Mouse (Mus musculus) liver, adult 2 months (tissue): ENCODE data around the gene Itk. TPM values are rescaled to one million over a fixed set of nuclear protein-coding genes. Genes with fewer than 3 reads are reported as not detected.

Source experiments
- DNase-seq: peaks from one replicate; pipeline ENCODE4 v3.0.0-alpha.2; 2011; ENCODE audit warnings: low read depth, low spot score; ENCODE audit errors: extremely low read depth
- H3K27ac ChIP-seq: fragments of 200-500 bp; replicated peaks from 2 replicates; pipeline ENCODE4 v1.5.1; 2012; ENCODE audit warnings: low read depth, mild to moderate bottlenecking, control low read depth, inconsistent platforms, low read length; ENCODE audit not compliant: insufficient read depth
- H3K27me3 ChIP-seq: fragments of 200-500 bp; 2 replicates; pipeline ENCODE4 v1.6.1; 2012; ENCODE audit warnings: mild to moderate bottlenecking, moderate library complexity, low read length, inconsistent platforms; ENCODE audit not compliant: control insufficient read depth, insufficient read depth
- H3K36me3 ChIP-seq: fragments of 200-500 bp; 2 replicates; pipeline ENCODE4 v1.6.1; 2012; ENCODE audit warnings: low read length, inconsistent platforms; ENCODE audit not compliant: control insufficient read depth, insufficient read depth
- H3K4me1 ChIP-seq: fragments of 200-500 bp; 2 replicates; pipeline ENCODE4 v1.6.1; 2011; ENCODE audit warnings: low read length; ENCODE audit not compliant: control insufficient read depth, insufficient read depth
- H3K4me3 ChIP-seq: fragments of 200-500 bp; 2 replicates; pipeline ENCODE4 v1.5.1; 2011; ENCODE audit warnings: low read depth, mild to moderate bottlenecking, control low read depth, low read length, moderate library complexity; ENCODE audit not compliant: insufficient read depth
- H3K79me2 ChIP-seq: fragments of 200-500 bp; 2 replicates; pipeline ENCODE4 v1.6.1; 2012; ENCODE audit warnings: inconsistent platforms, mild to moderate bottlenecking, low read length, moderate library complexity; ENCODE audit not compliant: control insufficient read depth, insufficient read depth
- H3K9ac ChIP-seq: fragments of 200-500 bp; 2 replicates; pipeline ENCODE4 v1.6.1; 2012; ENCODE audit warnings: low read depth, mild to moderate bottlenecking, control low read depth, inconsistent platforms, low read length
- CTCF ChIP-seq: fragments of 200-500 bp; IDR thresholded peaks from 2 replicates; pipeline ENCODE4 v1.5.1; 2011; ENCODE audit warnings: low read depth, low read length, control low read depth
- POLR2A ChIP-seq: fragments of 200-500 bp; IDR thresholded peaks from 2 replicates; pipeline ENCODE4 v1.6.1; 2011; ENCODE audit warnings: low read length, control low read depth; ENCODE audit not compliant: insufficient read depth; ENCODE audit errors: extremely low read depth
- WGBS: fragments of 180-500 bp; shearing (Covaris S2); methylation state at CpG from one replicate; pipeline ENCODE4 v1.1.7; 2018; 5-methylcytosine and 5-hydroxymethylcytosine counted together
- polyA plus RNA-seq: library from polyadenylated mRNA; depleted of rRNA; stranded (reverse); fragments of >200 nt; gene quantifications from 2 replicates; pipeline ENCODE4 v1.2.3, GENCODE M21; 2012
- total RNA-seq: library from RNA; depleted of rRNA; stranded (reverse); fragments of >200 nt; gene quantifications from 2 replicates; pipeline ENCODE4 v1.2.3, GENCODE M21; 2014

Gene Itk
- total and polyA plus RNA-seq, 2 experiments: 0.22 to 0.46 TPM

- Histone ChIP-seq H3K27me3 (no peaks in the 10 kb centered on the region; the same call in 1 of the 2 replicates), H3K4me3 (no peak overlapping the region), H3K27ac (no peak overlapping the region), H3K36me3 (no peaks in the 10 kb centered on the region), H3K4me1 (no peaks in the 10 kb centered on the region), H3K9ac (no peak overlapping the region), H3K79me2 (no peaks in the 10 kb centered on the region)
- DNase-seq: no peak
- TF ChIP-seq CTCF (no peak), POLR2A (no peak)
- WGBS: 85% methylated on average over 5 of the region's 5 CpGs
Measured at GRCm38 (mm10) chr11:46310647-46311063, 78.7 kb downstream of the Itk start.

GRCm38 (mm10) chr11:46309808-46310555, 79.3 kb downstream of the Itk start:
- no peak for DNase-seq
- TF ChIP-seq POLR2A (no peak), CTCF (no peak)
- Histone ChIP-seq H3K79me2 (no peaks in the 10 kb centered on the region), H3K27ac (no peak overlapping the region), H3K36me3 (no peaks in the 10 kb centered on the region), H3K4me1 (no peaks in the 10 kb centered on the region), H3K9ac (no peak overlapping the region), H3K4me3 (no peak overlapping the region), H3K27me3 (no peaks in the 10 kb centered on the region; the same call in 1 of the 2 replicates)
- WGBS: 87% methylated on average over 10 of the region's 10 CpGs

DNA sequence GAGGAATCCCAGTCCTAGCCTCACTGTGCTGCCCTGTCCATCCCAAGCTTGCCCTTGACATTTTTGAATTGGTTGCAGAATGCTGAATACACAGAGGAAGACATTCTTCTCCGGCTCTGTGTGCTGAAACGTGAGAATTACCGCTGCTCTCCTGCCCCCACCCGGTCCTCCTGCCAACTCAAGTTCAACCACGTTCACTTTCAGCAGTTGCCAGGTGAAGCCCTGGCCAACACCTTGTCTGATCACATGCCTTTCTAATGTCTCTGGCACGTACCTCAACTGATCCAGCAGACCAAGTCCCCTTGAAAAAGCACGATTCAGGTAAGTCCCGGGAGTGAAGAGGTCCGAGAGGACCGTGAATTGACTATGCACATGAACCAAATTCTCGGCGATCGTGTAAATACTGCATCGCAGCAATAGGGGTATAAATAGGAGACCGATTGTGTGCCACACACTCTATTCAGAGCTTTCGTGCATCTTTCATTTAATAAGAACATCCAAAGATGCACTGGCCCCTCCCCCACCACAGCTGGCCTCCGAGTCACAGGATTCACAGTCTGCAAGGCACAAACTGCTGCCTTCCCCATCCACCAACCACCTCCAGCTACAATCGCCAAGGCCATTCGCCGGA, 80.1 kb downstream of the Itk start:
- Histone ChIP-seq H3K36me3 (no peaks in the 10 kb centered on the region), H3K4me1 (no peaks in the 10 kb centered on the region), H3K9ac (no peak overlapping the region), H3K27ac (no peak overlapping the region), H3K27me3 (no peaks in the 10 kb centered on the region; the same call in 1 of the 2 replicates), H3K79me2 (no peaks in the 10 kb centered on the region), H3K4me3 (no peak overlapping the region)
- 69% methylated on average over 20 of the region's 20 CpGs for WGBS
- peak; percentile 74 for DNase-seq
- TF ChIP-seq CTCF: no peak
- TF ChIP-seq POLR2A: no peak

DNA sequence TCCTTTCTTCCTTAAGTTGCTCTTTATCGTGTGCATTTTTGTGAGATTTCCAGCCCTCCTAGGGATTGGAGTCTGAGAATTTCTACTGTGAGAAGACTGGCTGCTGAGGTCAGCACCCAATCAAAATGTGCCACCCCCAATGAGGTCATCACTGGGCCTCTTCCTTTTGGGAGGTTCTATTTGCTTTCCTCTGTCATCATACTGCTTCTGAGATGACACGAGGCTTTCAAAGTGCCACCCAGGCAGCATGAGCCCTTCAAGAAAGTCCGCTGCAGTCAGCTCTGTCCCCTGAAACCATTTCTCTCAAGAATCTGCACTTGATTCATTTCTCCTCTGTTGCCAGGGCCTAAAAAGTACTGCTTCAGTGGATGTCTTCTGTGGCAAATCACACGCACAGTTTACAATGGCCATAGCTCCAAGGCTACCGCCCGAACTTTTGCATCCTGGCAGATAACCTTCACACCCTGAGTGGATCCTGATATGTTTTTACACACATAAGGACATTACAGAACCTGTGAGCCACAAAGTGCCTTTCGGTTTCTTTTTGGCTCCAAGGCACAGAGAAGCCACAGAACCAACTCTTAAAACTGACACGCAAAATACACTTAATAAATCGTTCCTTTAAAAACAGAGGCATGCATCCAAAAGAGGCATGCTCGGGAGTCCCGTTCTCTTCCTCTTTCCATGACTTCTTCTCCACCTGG, 80.9 kb downstream of the Itk start:
- WGBS: 80% methylated on average over 11 of the region's 11 CpGs
- TF ChIP-seq POLR2A (no peak), CTCF (no peak)

GRCm38 (mm10) chr11:46307768-46308167, 81.5 kb downstream of the Itk start:
- WGBS: 88% methylated on average over 7 of the region's 7 CpGs
- H3K4me3 ChIP-seq: no peak overlapping the region
- no peaks in the 10 kb centered on the region; the same call in 1 of the 2 replicates for H3K27me3 ChIP-seq

More for the DNA sequence above, 80.9 kb downstream of the Itk start:
- no peak for DNase-seq
- no peak overlapping the region for H3K9ac ChIP-seq
- no peaks in the 10 kb centered on the region; the same call in 1 of the 2 replicates for H3K27me3 ChIP-seq
- no peak overlapping the region for H3K4me3 ChIP-seq
- H3K4me1 ChIP-seq: no peaks in the 10 kb centered on the region
- H3K79me2 ChIP-seq: no peaks in the 10 kb centered on the region
- H3K36me3 ChIP-seq: no peaks in the 10 kb centered on the region
- H3K27ac ChIP-seq: no peak overlapping the region

More at GRCm38 (mm10) chr11:46307768-46308167, 81.5 kb downstream of the Itk start:
- TF ChIP-seq CTCF: no peak
- TF ChIP-seq POLR2A: no peak
- DNase-seq: no peak
- Histone ChIP-seq H3K36me3 (no peaks in the 10 kb centered on the region), H3K9ac (no peak overlapping the region), H3K27ac (no peak overlapping the region), H3K4me1 (no peaks in the 10 kb centered on the region), H3K79me2 (no peaks in the 10 kb centered on the region)
